Mouse (Mus musculus): ENCODE data around the gene Desi1. TPM values are rescaled to one million over a fixed set of nuclear protein-coding genes. Genes with fewer than 3 reads are reported as not detected.

Gene Desi1
- polyA plus RNA-seq, 1 experiment from 2014 or later: 28.4 TPM

DNA sequence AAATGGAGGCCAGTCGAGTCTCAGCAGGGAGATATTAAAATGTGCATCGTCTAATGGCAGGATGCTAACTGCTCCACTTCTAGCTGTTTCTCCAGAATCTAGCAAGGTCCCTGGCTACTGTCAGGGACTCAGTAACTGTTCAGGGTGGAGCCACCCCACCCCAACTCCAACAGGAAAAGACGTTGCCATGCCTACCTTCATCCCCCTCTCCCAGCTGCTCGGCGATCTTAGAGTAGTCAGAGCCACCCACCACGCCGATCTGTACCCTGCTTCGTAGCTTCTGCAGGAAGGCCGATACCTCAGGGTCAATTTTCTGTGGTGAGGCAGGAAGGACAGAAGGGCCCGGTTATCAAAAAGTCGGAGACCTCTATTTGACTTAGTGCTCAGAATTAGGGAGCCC is 76.1 kb downstream of the Desi1 start:
- Histone ChIP-seq H3K9ac (replicated peaks; ENCODE audit: low read length) (no peak overlapping the region), H3K36me3 (ENCODE audit: insufficient read depth, low read length) (peaks cover 14% of the 10 kb centered on the region; the same call in 1 of the 2 replicates), H3K9me3 (ENCODE audit: low read length) (no peaks in the 10 kb centered on the region), H3K27me3 (ENCODE audit: insufficient read depth, low read length) (no peaks in the 10 kb centered on the region), H3K27ac (ENCODE audit: low read length) (no peak overlapping the region), H3K4me1 (ENCODE audit: insufficient read depth, low read length) (0 out of 2 replicates have a peak, but pooled peaks cover 4% of the 10 kb centered on the region), H3K4me2 (replicated peaks; ENCODE audit: low read depth, low read length) (no peak overlapping the region), H3K4me3 (ENCODE audit: low read length) (no peak overlapping the region)
- ATAC-seq (ENCODE audit: low FRiP score, low TSS enrichment): no peak
- WGBS: 80% methylated on average over 11 of the region's 11 CpGs

DNA sequence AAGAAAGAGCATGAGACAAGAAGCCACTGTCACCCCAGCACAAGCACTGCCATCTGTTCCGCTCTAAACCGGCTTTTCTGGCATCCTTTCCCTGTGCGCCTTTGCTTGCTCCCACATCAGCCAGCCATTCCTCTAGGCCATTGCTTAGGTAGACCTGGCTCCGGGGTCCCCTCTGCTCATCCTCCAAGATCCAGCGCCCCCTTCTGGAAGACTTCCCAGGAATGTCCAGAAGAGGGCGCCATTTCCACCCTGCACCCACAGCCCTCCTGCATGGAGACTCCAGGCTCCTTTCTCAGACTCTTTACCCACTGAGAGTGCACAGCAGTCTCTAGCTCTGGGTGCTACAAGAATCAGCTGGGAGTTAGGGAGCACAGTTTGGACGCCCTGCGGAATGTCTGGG is 77.2 kb downstream of the Desi1 start:
- 63% methylated on average over 8 of the region's 8 CpGs for WGBS
- Histone ChIP-seq H3K9ac (replicated peaks; ENCODE audit: low read length) (no peak overlapping the region), H3K27ac (ENCODE audit: low read length) (no peak overlapping the region), H3K27me3 (ENCODE audit: insufficient read depth, low read length) (no peaks in the 10 kb centered on the region), H3K4me3 (ENCODE audit: low read length) (no peak overlapping the region), H3K4me1 (ENCODE audit: insufficient read depth, low read length) (0 out of 2 replicates have a peak, but pooled peaks cover 4% of the 10 kb centered on the region), H3K36me3 (ENCODE audit: insufficient read depth, low read length) (peaks cover 14% of the 10 kb centered on the region; the same call in 1 of the 2 replicates), H3K4me2 (replicated peaks; ENCODE audit: low read depth, low read length) (no peak overlapping the region), H3K9me3 (ENCODE audit: low read length) (no peaks in the 10 kb centered on the region)
- no peak for ATAC-seq (ENCODE audit: low FRiP score, low TSS enrichment)

DNA sequence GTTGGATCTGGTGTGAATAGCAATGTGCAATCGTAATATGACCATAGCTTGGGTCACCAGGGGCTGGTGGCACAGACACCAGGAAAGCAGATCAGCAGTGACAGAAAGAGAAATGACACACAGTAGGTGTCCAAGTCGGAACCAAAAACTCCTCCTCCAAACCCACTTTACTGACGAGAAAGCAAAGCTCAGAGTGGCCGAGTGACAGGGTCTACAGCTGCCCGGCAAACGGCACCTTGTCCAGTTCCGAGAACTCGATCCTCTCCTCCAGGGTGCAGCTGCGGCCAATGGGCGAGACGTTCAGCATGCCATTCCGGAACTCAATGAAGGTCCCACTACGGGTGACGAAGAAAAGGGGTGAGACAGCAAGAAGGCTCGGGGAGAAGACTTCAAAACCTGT is 78.2 kb downstream of the Desi1 start:
- Histone ChIP-seq H3K4me2 (replicated peaks; ENCODE audit: low read depth, low read length) (no peak overlapping the region), H3K9me3 (ENCODE audit: low read length) (no peaks in the 10 kb centered on the region), H3K9ac (replicated peaks; ENCODE audit: low read length) (no peak overlapping the region), H3K36me3 (ENCODE audit: insufficient read depth, low read length) (peaks cover 14% of the 10 kb centered on the region; the same call in 1 of the 2 replicates), H3K27ac (ENCODE audit: low read length) (no peak overlapping the region), H3K27me3 (ENCODE audit: insufficient read depth, low read length) (no peaks in the 10 kb centered on the region), H3K4me3 (ENCODE audit: low read length) (no peak overlapping the region), H3K4me1 (ENCODE audit: insufficient read depth, low read length) (0 out of 2 replicates have a peak, but pooled peaks cover 4% of the 10 kb centered on the region)
- 90% methylated on average over 15 of the region's 15 CpGs for WGBS
- no peak for ATAC-seq (ENCODE audit: low FRiP score, low TSS enrichment)

DNA sequence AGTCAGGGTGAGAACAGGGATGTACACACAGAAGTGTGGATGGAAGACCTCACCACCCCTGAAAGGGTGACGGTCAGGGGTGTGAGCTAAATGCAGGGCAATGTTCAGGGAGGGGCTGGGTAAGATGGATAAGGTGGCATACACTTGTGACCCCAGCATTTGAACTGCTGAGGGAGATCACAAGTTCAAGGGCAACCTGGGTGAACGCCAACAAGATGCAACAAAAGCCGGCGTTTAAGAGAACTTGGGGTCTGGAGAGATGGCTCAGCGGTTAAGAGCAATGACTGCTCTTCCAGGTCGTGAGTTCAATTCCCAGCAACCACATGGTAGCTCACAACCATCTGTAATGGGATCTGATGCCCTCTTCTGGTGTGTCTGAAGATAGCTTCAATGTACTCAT is 78.9 kb downstream of the Desi1 start:
- WGBS: 93% methylated on average over 6 of the region's 6 CpGs
- peaks cover 14% of the 10 kb centered on the region for H3K36me3 ChIP-seq (ENCODE audit: insufficient read depth, low read length)
- no peak overlapping the region for H3K27ac ChIP-seq (ENCODE audit: low read length)
- no peak overlapping the region for H3K4me3 ChIP-seq (ENCODE audit: low read length)
- no peak overlapping the region for H3K9ac ChIP-seq (replicated peaks; ENCODE audit: low read length)
- ATAC-seq (ENCODE audit: low FRiP score, low TSS enrichment): no peak
- H3K4me2 ChIP-seq (replicated peaks; ENCODE audit: low read depth, low read length): no peak overlapping the region
- H3K27me3 ChIP-seq (ENCODE audit: insufficient read depth, low read length): no peaks in the 10 kb centered on the region
- H3K9me3 ChIP-seq (ENCODE audit: low read length): no peaks in the 10 kb centered on the region
- H3K4me1 ChIP-seq (ENCODE audit: insufficient read depth, low read length): 0 out of 2 replicates have a peak, but pooled peaks cover under 1% of the 10 kb centered on the region

DNA sequence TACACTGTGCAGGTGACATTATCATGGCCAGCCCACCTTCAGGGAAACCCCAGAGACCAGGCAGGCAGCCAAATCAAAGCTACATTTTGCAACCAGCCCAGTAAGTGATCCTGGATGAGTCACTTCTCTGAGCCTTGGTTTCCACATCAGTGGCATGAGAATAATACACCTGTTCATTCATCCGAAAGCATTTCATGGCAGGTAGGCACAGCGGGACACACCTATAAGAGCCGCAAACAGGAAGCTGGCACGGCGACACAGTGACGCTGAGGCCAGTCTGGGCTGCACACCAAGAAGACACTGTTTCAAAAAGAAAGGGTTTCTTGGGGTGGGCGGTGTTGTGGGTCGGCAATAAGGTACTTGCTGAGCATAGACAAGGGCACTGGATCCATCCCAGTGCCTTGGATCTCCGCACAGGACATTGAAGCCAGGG is 79.5 kb downstream of the Desi1 start:
- 88% methylated on average over 9 of the region's 9 CpGs for WGBS
- Histone ChIP-seq H3K4me3 (ENCODE audit: low read length) (no peak overlapping the region), H3K27me3 (ENCODE audit: insufficient read depth, low read length) (no peaks in the 10 kb centered on the region), H3K27ac (ENCODE audit: low read length) (no peak overlapping the region), H3K9me3 (ENCODE audit: low read length) (no peaks in the 10 kb centered on the region), H3K4me2 (replicated peaks; ENCODE audit: low read depth, low read length) (no peak overlapping the region), H3K4me1 (ENCODE audit: insufficient read depth, low read length) (no peaks in the 10 kb centered on the region), H3K36me3 (ENCODE audit: insufficient read depth, low read length) (peaks cover 14% of the 10 kb centered on the region), H3K9ac (replicated peaks; ENCODE audit: low read length) (no peak overlapping the region)
- no peak for ATAC-seq (ENCODE audit: low FRiP score, low TSS enrichment)

DNA sequence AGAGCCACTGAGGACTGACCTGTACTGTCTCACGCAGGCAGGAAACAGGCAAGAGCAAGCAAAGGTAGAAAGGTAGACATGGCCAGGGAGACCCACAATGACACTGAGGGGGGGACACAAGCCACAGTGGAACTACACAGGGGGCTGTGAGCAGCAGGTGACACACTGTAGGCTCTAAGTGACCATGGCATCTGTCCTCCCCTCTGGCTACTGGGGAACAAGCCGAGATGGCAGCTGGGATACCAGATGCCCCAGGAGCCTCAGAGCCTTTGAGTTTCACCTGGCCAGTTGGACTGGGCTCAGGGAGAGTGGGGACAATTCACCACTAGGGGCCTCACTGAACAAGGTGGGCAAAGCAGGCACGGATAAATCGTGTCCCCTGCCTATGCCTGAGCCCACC is 81.4 kb downstream of the Desi1 start:
- no peak overlapping the region for H3K27ac ChIP-seq (ENCODE audit: low read length)
- no peaks in the 10 kb centered on the region for H3K4me1 ChIP-seq (ENCODE audit: insufficient read depth, low read length)
- no peak overlapping the region for H3K9ac ChIP-seq (replicated peaks; ENCODE audit: low read length)
- no peaks in the 10 kb centered on the region for H3K9me3 ChIP-seq (ENCODE audit: low read length)
- peaks cover 14% of the 10 kb centered on the region for H3K36me3 ChIP-seq (ENCODE audit: insufficient read depth, low read length)
- no peak overlapping the region for H3K4me2 ChIP-seq (replicated peaks; ENCODE audit: low read depth, low read length)
- no peak overlapping the region for H3K4me3 ChIP-seq (ENCODE audit: low read length)
- H3K27me3 ChIP-seq (ENCODE audit: insufficient read depth, low read length): no peaks in the 10 kb centered on the region
- 87% methylated on average over 4 of the region's 4 CpGs for WGBS
- no peak for ATAC-seq (ENCODE audit: low FRiP score, low TSS enrichment)

DNA sequence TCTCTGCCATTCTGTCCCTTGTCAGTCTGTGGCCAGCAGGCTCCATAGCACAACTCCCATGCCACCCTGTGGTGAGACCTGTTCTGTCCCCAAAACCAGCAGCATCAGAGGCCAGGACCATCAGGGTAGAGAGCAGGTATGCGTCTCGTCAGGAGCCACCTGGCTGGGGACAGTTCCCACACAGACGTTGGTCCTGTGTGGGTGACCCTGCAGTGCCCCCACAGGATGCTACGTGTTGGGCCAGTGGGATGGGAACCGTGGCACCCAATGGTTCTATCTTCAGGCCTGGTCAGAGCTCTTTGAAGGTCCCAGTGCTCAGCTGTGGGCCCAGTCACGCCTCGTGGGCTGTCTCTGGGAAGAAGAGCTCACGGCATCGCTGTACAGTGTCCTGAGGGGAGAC is 82.5 kb downstream of the Desi1 start:
- H3K4me3 ChIP-seq (ENCODE audit: low read length): no peak overlapping the region
- no peak for ATAC-seq (ENCODE audit: low FRiP score, low TSS enrichment)
- H3K27ac ChIP-seq (ENCODE audit: low read length): no peak overlapping the region
- no peak overlapping the region for H3K4me2 ChIP-seq (replicated peaks; ENCODE audit: low read depth, low read length)
- WGBS: 85% methylated on average over 9 of the region's 9 CpGs
- no peaks in the 10 kb centered on the region for H3K9me3 ChIP-seq (ENCODE audit: low read length)
- H3K9ac ChIP-seq (replicated peaks; ENCODE audit: low read length): no peak overlapping the region
- peaks cover 14% of the 10 kb centered on the region for H3K36me3 ChIP-seq (ENCODE audit: insufficient read depth, low read length)
- no peaks in the 10 kb centered on the region for H3K4me1 ChIP-seq (ENCODE audit: insufficient read depth, low read length)
- H3K27me3 ChIP-seq (ENCODE audit: insufficient read depth, low read length): no peaks in the 10 kb centered on the region

- no peak for ATAC-seq (ENCODE audit: low FRiP score, low TSS enrichment)
These were observed 82.9 kb downstream of the Desi1 start for GRCm38 (mm10) chr15:81950716-81951115.

DNA sequence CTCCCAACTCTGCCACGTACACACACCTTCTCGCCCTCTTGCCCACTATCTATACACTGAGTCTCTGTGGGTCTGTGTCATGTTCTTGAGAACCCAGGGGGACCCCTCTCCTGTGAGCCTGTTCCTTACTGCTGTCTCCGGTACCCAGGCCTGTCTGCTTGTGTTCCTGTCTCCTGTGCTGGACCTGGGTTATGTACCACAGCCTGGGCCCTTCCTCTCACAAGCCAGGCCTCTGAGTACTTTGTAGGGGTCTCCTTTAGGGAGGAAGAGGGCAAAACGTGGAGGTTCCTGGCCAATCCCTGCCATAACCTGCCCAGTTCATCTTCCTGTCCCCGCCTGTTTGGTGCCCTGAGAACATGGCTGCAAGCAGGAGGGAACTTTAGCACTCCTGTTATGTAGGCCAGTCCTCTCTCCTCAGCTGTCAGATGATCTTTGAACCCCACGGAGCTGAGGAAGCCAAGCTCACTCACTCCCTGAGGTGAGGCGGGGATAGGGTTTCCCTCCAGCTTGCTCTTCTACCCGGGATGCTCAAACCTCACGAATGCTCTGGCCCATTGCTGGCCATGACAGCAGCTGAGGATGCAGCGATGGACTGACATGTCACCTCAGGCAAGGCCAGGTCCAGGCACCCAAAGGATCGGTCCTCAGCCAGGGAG is 84.1 kb downstream of the Desi1 start:
- H3K9me3 ChIP-seq (ENCODE audit: low read length): no peaks in the 10 kb centered on the region
- whole genome bisulfite sequencing: 60% methylated on average over 11 of the region's 11 CpGs
- no peak overlapping the region for H3K4me3 ChIP-seq (ENCODE audit: low read length)
- no peak overlapping the region for H3K4me2 ChIP-seq (replicated peaks; ENCODE audit: low read depth, low read length)
- no peak overlapping the region for H3K9ac ChIP-seq (replicated peaks; ENCODE audit: low read length)
- H3K36me3 ChIP-seq (ENCODE audit: insufficient read depth, low read length): peaks cover 7% of the 10 kb centered on the region
- no peak for ATAC-seq (ENCODE audit: low FRiP score, low TSS enrichment)
- no peak overlapping the region for H3K27ac ChIP-seq (ENCODE audit: low read length)
- H3K4me1 ChIP-seq (ENCODE audit: insufficient read depth, low read length): no peaks in the 10 kb centered on the region
- no peaks in the 10 kb centered on the region for H3K27me3 ChIP-seq (ENCODE audit: insufficient read depth, low read length)

More at GRCm38 (mm10) chr15:81950716-81951115, 82.9 kb downstream of the Desi1 start:
- no peak overlapping the region for H3K4me2 ChIP-seq (replicated peaks; ENCODE audit: low read depth, low read length)
- 66% methylated on average over 5 of the region's 5 CpGs for WGBS
- no peak overlapping the region for H3K27ac ChIP-seq (ENCODE audit: low read length)
- H3K9ac ChIP-seq (replicated peaks; ENCODE audit: low read length): no peak overlapping the region
- H3K27me3 ChIP-seq (ENCODE audit: insufficient read depth, low read length): no peaks in the 10 kb centered on the region
- H3K4me1 ChIP-seq (ENCODE audit: insufficient read depth, low read length): no peaks in the 10 kb centered on the region
- no peak overlapping the region for H3K4me3 ChIP-seq (ENCODE audit: low read length)
- H3K9me3 ChIP-seq (ENCODE audit: low read length): no peaks in the 10 kb centered on the region
- H3K36me3 ChIP-seq (ENCODE audit: insufficient read depth, low read length): peaks cover 14% of the 10 kb centered on the region

DNA sequence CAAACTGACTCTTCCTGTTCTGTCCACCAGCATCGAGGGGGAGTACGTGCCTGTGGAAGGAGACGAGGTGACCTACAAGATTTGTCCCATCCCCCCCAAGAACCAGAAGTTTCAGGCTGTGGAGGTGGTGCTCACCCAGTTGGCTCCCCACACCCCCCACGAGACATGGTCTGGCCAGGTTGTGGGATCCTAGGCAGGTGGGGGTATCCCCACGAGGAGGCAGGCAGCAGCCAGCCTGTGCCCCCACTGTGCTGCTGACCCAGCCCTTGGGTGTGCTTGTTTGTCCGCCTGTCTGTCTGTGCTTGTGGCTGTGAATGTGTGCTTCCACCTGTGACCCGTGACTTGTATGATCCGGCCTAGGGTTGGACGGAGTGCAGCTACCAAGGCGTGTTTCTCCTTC is 84.6 kb downstream of the Desi1 start:
- H3K4me1 ChIP-seq (ENCODE audit: insufficient read depth, low read length): no peaks in the 10 kb centered on the region
- H3K9me3 ChIP-seq (ENCODE audit: low read length): no peaks in the 10 kb centered on the region
- no peak for ATAC-seq (ENCODE audit: low FRiP score, low TSS enrichment)
- H3K27me3 ChIP-seq (ENCODE audit: insufficient read depth, low read length): no peaks in the 10 kb centered on the region
- no peak overlapping the region for H3K27ac ChIP-seq (ENCODE audit: low read length)
- no peak overlapping the region for H3K4me2 ChIP-seq (replicated peaks; ENCODE audit: low read depth, low read length)
- 71% methylated on average over 10 of the region's 10 CpGs for WGBS
- H3K4me3 ChIP-seq (ENCODE audit: low read length): no peak overlapping the region
- H3K36me3 ChIP-seq (ENCODE audit: insufficient read depth, low read length): peaks cover 2% of the 10 kb centered on the region
- no peak overlapping the region for H3K9ac ChIP-seq (replicated peaks; ENCODE audit: low read length)

Data from kidney, embryonic 16.5 days (tissue).